Mouse (Mus musculus) liver, embryonic 15.5 days (tissue): ENCODE measurements around the gene Ttc30a2. TPM values are rescaled to one million over a fixed set of nuclear protein-coding genes. Genes with fewer than 3 reads are reported as not detected.
"Not testable (repeated sequence)": the region's sequence is repeated elsewhere in the genome, so short reads cannot be mapped to it uniquely, and the experiment has no call there.

ENCODE experiments used
- ATAC-seq: fragments of 200-750 bp; cut with Nextera tagmentation; 2 replicates; pipeline ENCODE4 v1.8.0; 2017; ENCODE audit warnings: moderate number of reproducible peaks, mild to moderate bottlenecking, moderate library complexity; ENCODE audit not compliant: insufficient read depth
- H3K27ac ChIP-seq: fragments of 300-500 bp; sonication (generic); replicated peaks from 2 replicates; pipeline ENCODE4 v1.5.1; 2015; ENCODE audit warnings: mild to moderate bottlenecking, inconsistent platforms
- H3K27me3 ChIP-seq: fragments of 300-500 bp; sonication (generic); 2 replicates; pipeline ENCODE4 v1.6.1; 2015; ENCODE audit warnings: mild to moderate bottlenecking, inconsistent platforms
- H3K36me3 ChIP-seq: fragments of 300-500 bp; sonication (generic); replicated peaks from 2 replicates; pipeline ENCODE4 v1.6.1; 2015; ENCODE audit warnings: moderate library complexity, mild to moderate bottlenecking, inconsistent platforms
- H3K4me1 ChIP-seq: fragments of 300-500 bp; sonication (generic); replicated peaks from 2 replicates; pipeline ENCODE4 v1.6.1; 2015; ENCODE audit warnings: inconsistent platforms
- H3K4me2 ChIP-seq: fragments of 300-500 bp; sonication (generic); 2 replicates; pipeline ENCODE4 v1.6.1; 2015; ENCODE audit warnings: moderate library complexity, mild to moderate bottlenecking, inconsistent platforms
- H3K4me3 ChIP-seq: fragments of 300-500 bp; sonication (generic); replicated peaks from 2 replicates; pipeline ENCODE4 v1.5.1; 2015; ENCODE audit warnings: mild to moderate bottlenecking, inconsistent platforms
- H3K9ac ChIP-seq: fragments of 300-500 bp; sonication (generic); 2 replicates; pipeline ENCODE4 v1.6.1; 2015; ENCODE audit warnings: moderate library complexity, mild to moderate bottlenecking, inconsistent platforms
- H3K9me3 ChIP-seq: fragments of 300-500 bp; sonication (generic); replicated peaks from 2 replicates; pipeline ENCODE4 v1.6.1; 2016; ENCODE audit warnings: inconsistent platforms
- WGBS: fragments of 180-500 bp; shearing (Covaris S2); methylation state at CpG from one replicate; pipeline ENCODE4 v1.1.7; 2015; ENCODE audit warnings: mixed read lengths; ENCODE audit not compliant: insufficient replicate concordance; 5-methylcytosine and 5-hydroxymethylcytosine counted together
- polyA plus RNA-seq: library from polyadenylated mRNA; unstranded; fragments of >200 nt; fragmentation: Nextera tagmentation; extraction: Ambion mirVana; gene quantifications from 2 replicates; pipeline ENCODE4 v1.2.1, GENCODE M21; 2015

Ttc30a2 gene
- polyA plus RNA-seq, 1 experiment from 2014 or later, result 0.16 TPM

DNA sequence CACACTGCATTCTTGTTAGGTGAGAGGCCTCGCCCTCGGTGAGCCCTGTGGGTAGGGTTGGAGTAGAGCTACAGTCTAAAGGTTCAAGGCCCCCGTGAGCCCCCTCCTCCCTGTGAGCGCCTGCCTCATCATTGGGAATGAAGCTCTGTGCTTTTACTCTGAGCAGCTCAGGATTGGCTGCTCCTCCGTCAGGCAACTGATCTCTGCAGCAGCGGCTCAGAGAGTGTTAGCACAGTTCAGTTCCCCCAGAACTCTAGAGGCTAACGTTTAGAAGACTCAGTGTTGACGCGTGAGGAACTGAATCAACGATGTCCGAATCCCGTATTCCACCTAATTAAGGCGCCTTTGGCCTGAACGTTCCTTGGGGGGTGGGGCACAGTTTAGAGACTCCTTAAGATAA, 22.3 kb downstream of the Ttc30a2 start:
- Histone ChIP-seq H3K4me3 (no peak overlapping the region), H3K27ac (no peak overlapping the region), H3K4me2 (no peak overlapping the region), H3K9me3 (no peaks in the 10 kb centered on the region), H3K9ac (no peak overlapping the region), H3K4me1 (no peaks in the 10 kb centered on the region), H3K36me3 (no peaks in the 10 kb centered on the region), H3K27me3 (peaks cover 4% of the 10 kb centered on the region; the same call in 1 of the 2 replicates)
- 56% methylated on average over 14 of the region's 14 CpGs for WGBS
- ATAC-seq, result no peak

- no peak for ATAC-seq
- 80% methylated on average over 5 of the region's 5 CpGs for WGBS
- Histone ChIP-seq H3K27ac (no peak overlapping the region), H3K9ac (no peak overlapping the region), H3K4me2 (no peak overlapping the region), H3K9me3 (no peaks in the 10 kb centered on the region), H3K27me3 (no peaks in the 10 kb centered on the region), H3K4me1 (no peaks in the 10 kb centered on the region), H3K36me3 (no peaks in the 10 kb centered on the region), H3K4me3 (no peak overlapping the region)
These were observed 24.6 kb downstream of the Ttc30a2 start for GRCm38 (mm10) chr2:75953320-75953719.

GRCm38 (mm10) chr2:75950685-75951084, 27.3 kb downstream of the Ttc30a2 start:
- Histone ChIP-seq H3K9me3 (no peaks in the 10 kb centered on the region), H3K9ac (no peak overlapping the region), H3K36me3 (no peaks in the 10 kb centered on the region), H3K4me1 (no peaks in the 10 kb centered on the region), H3K27ac (no peak overlapping the region), H3K4me2 (no peak overlapping the region), H3K27me3 (no peaks in the 10 kb centered on the region), H3K4me3 (no peak overlapping the region)
- ATAC-seq, result no peak
- 69% methylated on average over 8 of the region's 8 CpGs for WGBS

DNA sequence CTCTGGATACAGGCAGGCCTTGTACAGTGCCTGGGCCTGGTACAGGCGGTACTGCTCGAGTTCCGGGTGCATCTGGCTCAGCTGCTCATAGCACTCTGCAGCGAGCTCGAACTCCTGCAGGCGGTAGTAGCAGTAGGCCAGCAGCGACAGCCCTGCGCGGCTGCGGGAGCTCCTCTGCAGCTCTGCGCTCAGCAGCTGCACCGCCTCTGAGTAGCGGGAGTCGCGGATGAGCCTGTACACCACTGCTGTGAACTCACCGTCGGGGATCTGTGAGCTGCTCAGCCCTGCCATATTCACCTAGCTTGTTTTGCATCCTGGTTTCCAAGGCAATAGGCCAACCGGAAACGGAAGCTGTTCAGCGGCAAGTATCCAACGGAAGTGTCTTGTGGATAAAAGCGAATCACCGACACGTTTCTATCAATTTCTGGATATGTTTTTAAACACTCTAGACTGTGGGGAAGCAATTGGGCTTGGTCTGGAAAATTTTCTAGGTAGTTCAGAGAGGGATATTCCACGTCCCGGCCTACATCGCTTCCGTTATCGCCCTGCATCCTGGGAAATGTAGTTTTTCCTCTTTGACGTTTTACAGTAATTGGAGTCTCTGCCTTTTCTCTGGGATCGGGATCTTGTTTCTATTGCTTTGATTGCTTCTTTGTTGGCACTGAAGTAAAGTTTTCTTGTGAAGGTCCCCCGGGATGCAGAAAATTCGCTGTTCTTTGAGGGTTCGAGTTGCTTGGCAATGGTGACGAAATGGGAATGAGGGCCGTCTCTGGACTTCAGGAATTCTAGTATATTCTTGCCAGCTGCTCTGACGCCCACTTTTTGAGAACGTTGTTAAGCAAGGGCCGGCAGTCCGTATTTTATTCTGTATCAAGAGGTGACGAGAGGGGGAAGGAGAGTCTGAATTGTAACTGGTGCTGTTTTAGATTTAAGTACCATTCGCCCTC, 39.6 kb downstream of the Ttc30a2 start, which contains the start of gene Ttc30b:
Gene Ttc30b, minus strand, starts transcription at position 469 of the 947 bp plus-strand sequence.
- peak within 1 kb of the TSS; percentile 66 for H3K4me3 ChIP-seq
- peak within 1 kb of the TSS; percentile 64 for H3K4me2 ChIP-seq
- H3K27me3 ChIP-seq, result no peaks in the 10 kb centered on the region
- no peak within 1 kb of the TSS for H3K27ac ChIP-seq
- no peaks in the 10 kb centered on the region for H3K9me3 ChIP-seq
- no peaks in the 10 kb centered on the region for H3K36me3 ChIP-seq
- H3K9ac ChIP-seq, result peak within 1 kb of the TSS; percentile 35
- H3K4me1 ChIP-seq, result peaks cover 4% of the 10 kb centered on the region; the same call in 1 of the 2 replicates
- peak; percentile 74 for ATAC-seq
- 5% methylated on average over 42 of the region's 42 CpGs for WGBS

GRCm38 (mm10) chr2:75937520-75938116, 40.4 kb downstream of the Ttc30a2 start:
- not testable (repeated sequence) for H3K9ac ChIP-seq
- ATAC-seq, result 0 out of 2 replicates have a peak, but pooled peaks have one; percentile 12
- WGBS, result 63% methylated on average over 16 of the region's 17 CpGs

DNA sequence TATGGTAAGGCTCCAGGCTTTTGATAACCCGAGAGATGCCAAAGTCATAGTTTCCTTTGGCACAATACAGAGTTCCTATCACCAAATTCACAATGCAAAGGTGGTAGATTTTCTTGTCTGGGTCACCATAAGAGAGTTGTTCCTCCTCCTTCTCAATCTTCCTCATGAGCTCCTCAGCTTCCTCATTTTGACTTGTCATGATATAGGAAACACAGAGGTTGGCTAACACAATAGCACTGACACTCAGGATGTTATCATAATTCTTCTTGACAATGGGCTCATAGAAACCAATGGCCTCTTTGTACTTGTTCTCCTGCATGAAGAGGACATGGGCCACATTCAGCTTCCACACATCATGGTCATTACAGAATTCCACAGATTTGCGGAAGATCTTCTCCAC, 41.3 kb downstream of the Ttc30a2 start:
- H3K4me3 ChIP-seq, H3K27me3 ChIP-seq, H3K9ac ChIP-seq, H3K4me1 ChIP-seq, ATAC-seq, H3K36me3 ChIP-seq, H3K9me3 ChIP-seq, H3K27ac ChIP-seq, H3K4me2 ChIP-seq: not testable (repeated sequence)
- WGBS, result 74% methylated on average over 2 of the region's 2 CpGs

More at GRCm38 (mm10) chr2:75937520-75938116, 40.4 kb downstream of the Ttc30a2 start:
- Histone ChIP-seq H3K4me3 (peak overlapping the region; percentile 66), H3K4me2 (peak overlapping the region; percentile 64)
- not testable (repeated sequence) for H3K27ac ChIP-seq, H3K36me3 ChIP-seq, H3K4me1 ChIP-seq, H3K27me3 ChIP-seq, H3K9me3 ChIP-seq

DNA sequence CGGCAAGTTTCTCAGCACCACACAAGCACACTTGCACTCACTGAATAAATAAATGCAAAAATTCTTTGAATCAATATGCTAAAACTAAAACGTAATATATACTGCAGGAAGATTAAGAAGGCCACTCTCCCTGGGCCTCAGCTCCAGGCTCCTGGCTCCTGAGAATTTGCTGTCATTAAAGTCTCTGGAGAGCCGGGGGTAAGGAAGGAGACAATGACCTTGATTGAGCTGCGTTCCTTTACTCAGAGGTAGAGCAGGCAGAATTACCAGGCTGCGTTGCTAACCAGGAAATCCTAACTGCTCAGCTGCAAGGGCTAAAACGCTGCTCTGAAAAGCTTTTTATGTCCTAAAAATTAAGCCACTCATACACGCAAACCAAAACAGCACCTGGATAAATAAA, 44.4 kb downstream of the Ttc30a2 start:
- 53% methylated on average over 7 of the region's 7 CpGs for WGBS
- H3K4me3 ChIP-seq, result no peak overlapping the region
- H3K9ac ChIP-seq, result no peak overlapping the region
- H3K27ac ChIP-seq, result no peak overlapping the region
- H3K9me3 ChIP-seq, result no peaks in the 10 kb centered on the region
- H3K36me3 ChIP-seq, result no peaks in the 10 kb centered on the region; the same call in 1 of the 2 replicates
- H3K4me1 ChIP-seq, result peaks cover 4% of the 10 kb centered on the region; the same call in 1 of the 2 replicates
- ATAC-seq, result no peak
- no peaks in the 10 kb centered on the region for H3K27me3 ChIP-seq
- no peak overlapping the region for H3K4me2 ChIP-seq

DNA sequence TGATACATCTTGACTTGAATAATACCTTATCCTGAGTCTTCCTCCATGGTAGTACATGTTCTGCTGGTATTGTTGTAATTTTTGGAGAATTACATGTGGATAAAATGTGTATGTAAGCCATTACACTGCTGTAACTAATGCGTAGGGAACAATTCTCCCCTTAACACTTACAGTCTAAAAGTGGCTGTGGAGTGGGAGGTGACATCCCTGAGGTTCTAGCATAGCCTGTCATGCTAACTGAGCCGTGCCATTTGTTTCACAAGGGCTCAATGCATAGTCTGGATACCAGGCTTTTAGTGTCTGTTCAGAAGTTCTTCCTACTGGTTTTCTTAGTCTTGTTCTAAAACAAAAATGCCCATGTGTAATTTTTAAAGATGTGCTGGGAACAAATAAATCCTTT, 47.0 kb downstream of the Ttc30a2 start:
- Histone ChIP-seq H3K9me3 (no peaks in the 10 kb centered on the region), H3K9ac (no peak overlapping the region), H3K27ac (no peak overlapping the region), H3K36me3 (peaks cover 4% of the 10 kb centered on the region), H3K4me3 (no peak overlapping the region), H3K27me3 (no peaks in the 10 kb centered on the region), H3K4me1 (no peaks in the 10 kb centered on the region), H3K4me2 (no peak overlapping the region)
- no peak for ATAC-seq
- 80% methylated on average over 2 of the region's 2 CpGs for WGBS

- Histone ChIP-seq H3K36me3 (peaks cover 8% of the 10 kb centered on the region), H3K9ac (no peak overlapping the region), H3K27me3 (no peaks in the 10 kb centered on the region), H3K27ac (no peak overlapping the region), H3K4me2 (no peak overlapping the region), H3K4me1 (no peaks in the 10 kb centered on the region), H3K4me3 (no peak overlapping the region), H3K9me3 (no peaks in the 10 kb centered on the region)
- WGBS, result 82% methylated on average over 6 of the region's 6 CpGs
- no peak for ATAC-seq
These were observed 48.1 kb downstream of the Ttc30a2 start for GRCm38 (mm10) chr2:75929786-75930444.

GRCm38 (mm10) chr2:75929141-75929540, 48.8 kb downstream of the Ttc30a2 start:
- Histone ChIP-seq H3K4me3 (no peak overlapping the region), H3K4me2 (no peak overlapping the region), H3K27me3 (no peaks in the 10 kb centered on the region), H3K9me3 (no peaks in the 10 kb centered on the region), H3K9ac (no peak overlapping the region), H3K36me3 (peaks cover 8% of the 10 kb centered on the region), H3K4me1 (no peaks in the 10 kb centered on the region), H3K27ac (no peak overlapping the region)
- 86% methylated on average over 2 of the region's 2 CpGs for WGBS
- ATAC-seq, result no peak

GRCm38 (mm10) chr2:75928011-75928410, 50.0 kb downstream of the Ttc30a2 start:
- Histone ChIP-seq H3K9ac (no peak overlapping the region), H3K27ac (no peak overlapping the region), H3K4me1 (no peaks in the 10 kb centered on the region), H3K9me3 (no peaks in the 10 kb centered on the region), H3K36me3 (peaks cover 8% of the 10 kb centered on the region), H3K4me2 (no peak overlapping the region), H3K27me3 (no peaks in the 10 kb centered on the region), H3K4me3 (no peak overlapping the region)
- 80% methylated on average over 3 of the region's 3 CpGs for WGBS
- ATAC-seq, result no peak
